Mouse (Mus musculus) layer of hippocampus, adult 2 months (tissue): ENCODE measurements around the gene Srgap3. TPM values are rescaled to one million over a fixed set of nuclear protein-coding genes. Genes with fewer than 3 reads are reported as not detected.
A peak's percentile ranks its signal among the peaks of the same experiment; 100 is the strongest.

Experiments
- DNase-seq, 2 experiments: peaks; one replicate each; pipeline ENCODE4 v3.0.0; 2022; ENCODE audit warnings: low spot score in 2 of 2
- H3K27ac ChIP-seq: fragments of 200-600 bp; 2 replicates; pipeline ENCODE4 v1.8.1; 2022
- H3K4me3 ChIP-seq: fragments of 200-600 bp; 2 replicates; pipeline ENCODE4 v1.8.1; 2022; ENCODE audit warnings: mild to moderate bottlenecking
- CTCF ChIP-seq: fragments of 200-600 bp; conservative IDR thresholded peaks from 2 replicates; pipeline ENCODE4 v1.8.1; 2022; ENCODE audit warnings: antibody characterized with exemption, mild to moderate bottlenecking, moderate library complexity
- total RNA-seq, 2 experiments: library from RNA; stranded (reverse); gene quantifications; 2 replicates each; pipeline ENCODE4 v1.2.3; 2021

The Srgap3 gene
- total RNA-seq, 2 experiments from 2014 or later = 288 to 291 TPM

GRCm38 (mm10) chr6:112920619-112921195 lies 26.4 kb downstream of the Srgap3 start:
- Histone ChIP-seq H3K4me3 (no peak overlapping the region), H3K27ac (peak overlapping the region; percentile 32; the same call in 1 of the 2 replicates)
- no peak for DNase-seq
- no peak for TF ChIP-seq CTCF

GRCm38 (mm10) chr6:112917717-112918116 lies 29.3 kb downstream of the Srgap3 start:
- Histone ChIP-seq H3K27ac (no peak overlapping the region), H3K4me3 (no peak overlapping the region)
- DNase-seq = no peak
- no peak for TF ChIP-seq CTCF

DNA sequence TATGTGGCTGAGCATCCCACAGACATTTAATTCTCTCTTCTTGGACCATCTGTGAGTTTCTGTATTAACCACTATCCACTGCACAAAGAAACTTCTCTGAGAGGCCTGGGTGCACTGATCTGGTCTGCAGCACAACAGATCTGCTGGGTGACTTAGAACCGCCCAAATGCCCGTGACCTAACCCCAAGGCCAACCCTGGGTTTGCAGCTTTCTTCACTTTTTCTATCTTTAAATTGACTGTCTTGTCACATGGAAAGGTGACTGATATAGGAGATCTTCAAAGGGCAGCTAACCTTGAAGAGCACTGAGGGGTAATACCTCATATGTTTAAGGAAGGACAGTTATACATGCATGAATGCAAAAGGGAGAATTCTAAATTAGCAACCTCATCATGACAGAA lies 30.8 kb downstream of the Srgap3 start:
- TF ChIP-seq CTCF = no peak
- Histone ChIP-seq H3K4me3 (no peak overlapping the region), H3K27ac (no peak overlapping the region)
- DNase-seq = no peak

DNA sequence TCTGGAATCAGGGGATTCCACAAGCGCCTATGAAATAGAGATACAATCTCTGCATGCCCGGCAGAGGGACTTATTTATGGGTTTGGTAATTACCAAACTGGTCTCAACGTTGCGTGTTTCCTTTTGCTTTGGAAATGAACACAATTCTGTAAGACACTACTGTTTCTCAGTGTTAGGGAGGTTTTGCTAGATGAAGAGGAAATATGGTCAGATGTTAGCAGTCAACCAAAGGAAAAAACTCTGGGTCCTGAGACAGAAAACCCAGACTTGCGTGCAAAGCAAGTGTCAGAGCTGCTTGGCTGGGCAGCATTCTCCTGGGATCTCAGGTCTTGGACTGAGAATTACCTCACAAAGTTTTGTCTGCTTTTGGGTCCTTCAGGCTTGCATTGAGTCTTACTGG lies 34.5 kb downstream of the Srgap3 start:
- H3K4me3 ChIP-seq = no peak overlapping the region
- no peak overlapping the region for H3K27ac ChIP-seq
- TF ChIP-seq CTCF = peak; percentile 9; the same call in 1 of the 2 replicates
- DNase-seq = no peak

- Histone ChIP-seq H3K27ac (no peak overlapping the region), H3K4me3 (no peak overlapping the region)
- no peak for TF ChIP-seq CTCF
- DNase-seq = no peak
Observed at GRCm38 (mm10) chr6:112909711-112910110, 37.4 kb downstream of the Srgap3 start.

DNA sequence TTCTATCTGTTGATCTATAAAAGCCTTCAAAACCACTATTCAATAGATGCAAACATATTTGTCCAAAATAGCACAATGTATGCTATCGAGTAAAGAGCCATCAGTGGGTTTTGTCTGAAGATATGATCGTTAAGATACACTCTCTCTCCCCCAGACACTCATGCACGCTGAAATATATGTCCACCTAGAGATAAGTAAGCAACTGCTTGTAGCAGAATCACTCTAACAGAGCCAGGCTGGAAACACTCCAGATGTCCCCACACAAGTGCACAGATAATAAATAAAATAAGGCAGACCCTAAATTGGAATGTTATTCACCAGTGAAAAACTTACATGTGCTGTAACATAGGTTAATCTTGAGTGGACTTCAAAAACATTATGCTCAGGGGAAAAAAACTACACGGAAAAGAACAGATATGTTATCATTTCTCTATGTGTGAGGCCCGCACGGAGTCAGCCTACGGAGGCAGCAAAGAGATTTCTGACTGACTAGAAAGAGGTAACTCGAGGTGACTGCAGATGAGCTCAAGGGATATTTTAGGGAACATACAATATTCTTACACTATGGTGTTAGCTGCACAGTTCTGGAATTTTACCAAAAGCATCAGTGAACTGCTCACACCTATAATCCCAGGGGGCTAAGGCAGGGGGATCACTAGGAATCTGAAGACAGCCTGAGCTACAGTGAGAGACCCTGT lies 39.0 kb downstream of the Srgap3 start:
- no peak for TF ChIP-seq CTCF
- DNase-seq = no peak
- no peak overlapping the region for H3K4me3 ChIP-seq
- no peak overlapping the region; the same call in 1 of the 2 replicates for H3K27ac ChIP-seq

DNA sequence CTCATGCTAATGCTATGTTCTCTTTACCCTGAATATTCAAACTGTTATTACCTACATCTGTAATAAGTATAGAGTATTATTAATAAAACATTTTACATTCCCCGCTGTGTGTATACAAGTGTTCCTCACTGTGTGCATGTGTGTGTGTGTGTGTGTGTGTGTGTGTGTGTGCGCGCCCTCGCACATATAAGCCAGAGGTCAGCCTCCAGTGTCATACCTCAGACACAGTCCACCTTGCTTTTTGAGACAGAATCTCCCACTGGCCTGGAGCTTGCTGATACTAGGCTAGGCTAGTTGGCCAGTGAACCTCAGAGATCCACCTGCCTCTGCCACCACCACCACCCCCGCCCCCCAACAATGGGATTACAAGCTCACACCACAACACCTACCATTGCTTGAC lies 43.3 kb downstream of the Srgap3 start:
- no peak for TF ChIP-seq CTCF
- no peak for DNase-seq
- H3K4me3 ChIP-seq = no peak overlapping the region
- H3K27ac ChIP-seq = peak overlapping the region; percentile 79; the same call in 1 of the 2 replicates

DNA sequence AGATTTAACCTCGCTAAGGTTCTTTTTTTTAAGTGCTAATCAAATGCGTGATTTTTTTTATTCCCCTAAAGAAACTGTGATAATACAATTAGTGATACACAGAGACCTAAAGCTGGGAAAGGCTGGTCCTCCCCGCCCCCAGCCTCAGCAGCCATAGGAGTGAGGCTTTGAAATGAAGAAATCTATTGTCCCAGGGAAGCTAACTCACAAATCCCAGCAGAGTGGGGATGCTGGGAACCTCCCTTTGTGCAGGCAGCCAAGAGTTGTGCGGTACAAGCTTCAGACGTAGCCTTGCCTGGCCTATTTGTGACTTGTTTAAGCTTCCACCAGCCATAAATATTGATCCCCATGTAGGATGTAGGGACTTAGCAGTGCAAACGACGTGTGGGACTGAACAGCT lies 43.8 kb downstream of the Srgap3 start:
- no peak for TF ChIP-seq CTCF
- H3K27ac ChIP-seq = peak overlapping the region; percentile 79
- no peak overlapping the region for H3K4me3 ChIP-seq
- DNase-seq = no peak

GRCm38 (mm10) chr6:112902791-112903190 lies 44.3 kb downstream of the Srgap3 start:
- no peak for DNase-seq
- Histone ChIP-seq H3K4me3 (no peak overlapping the region), H3K27ac (peak overlapping the region; percentile 79)
- no peak for TF ChIP-seq CTCF

GRCm38 (mm10) chr6:112900306-112900705 lies 46.8 kb downstream of the Srgap3 start:
- Histone ChIP-seq H3K4me3 (no peak overlapping the region), H3K27ac (peak overlapping the region; percentile 79)
- TF ChIP-seq CTCF = no peak
- DNase-seq = no peak

GRCm38 (mm10) chr6:112899711-112900110 lies 47.4 kb downstream of the Srgap3 start:
- no peak for DNase-seq
- Histone ChIP-seq H3K4me3 (no peak overlapping the region), H3K27ac (peak overlapping the region; percentile 79)
- TF ChIP-seq CTCF = 0 out of 2 replicates have a peak, but pooled peaks have one; percentile 5

DNA sequence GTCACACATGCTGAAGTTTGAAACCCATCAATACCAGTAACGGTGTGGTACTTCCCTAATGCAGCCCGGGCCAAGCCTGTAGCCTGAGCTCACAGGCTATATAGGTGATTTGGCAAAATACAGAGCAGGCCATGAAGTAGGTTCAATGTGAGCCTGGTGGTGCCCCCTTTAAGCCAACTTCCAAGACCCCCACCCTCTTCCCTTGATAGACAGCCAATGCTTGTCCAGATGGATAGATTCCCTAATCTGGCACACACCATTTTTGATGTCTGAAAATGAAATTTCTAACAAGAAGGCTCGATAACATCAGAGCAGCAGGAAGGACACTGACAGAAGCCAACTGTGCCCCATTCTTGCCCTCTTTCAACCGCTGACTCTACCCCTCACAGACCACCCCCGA lies 47.8 kb downstream of the Srgap3 start:
- no peak overlapping the region for H3K4me3 ChIP-seq
- DNase-seq = no peak
- peak overlapping the region; percentile 79 for H3K27ac ChIP-seq
- TF ChIP-seq CTCF = no peak

DNA sequence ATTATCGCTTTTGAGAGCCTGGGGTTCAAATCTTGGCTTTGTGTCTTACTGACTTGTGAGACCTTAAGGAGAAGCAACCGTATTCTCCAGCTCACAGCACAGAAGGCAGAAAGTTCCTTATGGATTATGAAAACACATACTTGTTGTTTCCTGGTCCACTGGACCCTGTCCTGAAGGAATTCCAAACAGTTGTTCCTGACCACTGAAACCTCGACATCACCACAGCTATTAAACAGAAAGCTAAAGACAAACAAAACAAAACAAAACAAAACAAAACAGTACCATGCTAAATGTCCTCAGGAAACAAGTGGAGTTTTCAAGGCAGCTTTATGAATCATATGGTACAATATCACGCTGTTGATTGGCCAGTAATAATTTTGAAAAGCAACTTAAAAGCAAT lies 48.6 kb downstream of the Srgap3 start:
- DNase-seq = no peak
- no peak overlapping the region for H3K27ac ChIP-seq
- H3K4me3 ChIP-seq = no peak overlapping the region
- no peak for TF ChIP-seq CTCF

DNA sequence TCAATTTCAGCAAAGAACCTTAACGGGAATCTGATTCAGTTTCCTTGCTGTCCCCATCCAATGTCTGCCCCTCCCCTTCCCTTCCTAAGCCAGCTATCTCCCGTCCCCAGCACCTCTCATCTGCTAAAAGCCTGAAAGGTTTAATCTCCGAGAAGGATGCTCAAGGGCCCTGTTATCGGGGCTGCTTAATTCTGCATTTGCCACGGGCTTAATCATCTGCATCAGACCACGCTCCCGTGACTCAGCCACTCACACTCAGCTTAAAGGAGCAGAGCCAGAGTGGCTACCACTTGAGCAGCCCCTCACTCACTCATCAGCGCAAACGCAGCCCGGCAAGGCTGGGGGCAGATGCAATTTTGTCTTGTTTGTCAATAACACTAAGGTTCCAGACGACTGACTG lies 50.7 kb downstream of the Srgap3 start:
- peak overlapping the region; percentile 72; the same call in 1 of the 2 replicates for H3K27ac ChIP-seq

More for the DNA sequence above, 50.7 kb downstream of the Srgap3 start:
- no peak for DNase-seq
- TF ChIP-seq CTCF = no peak
- H3K4me3 ChIP-seq = no peak overlapping the region
